Mouse (Mus musculus): ENCODE results near the gene Rnf5. TPM values are rescaled to one million over a fixed set of nuclear protein-coding genes. Genes with fewer than 3 reads are reported as not detected.

The Rnf5 gene
- polyA plus RNA-seq, 1 experiment: 37.1 TPM

- Histone ChIP-seq H3K27me3 (ENCODE audit: control insufficient read depth, insufficient read depth, insufficient read length) (no peaks in the 10 kb centered on the region), H3K79me2 (ENCODE audit: control insufficient read depth, insufficient read depth) (peaks cover 4% of the 10 kb centered on the region), H3K36me3 (ENCODE audit: control insufficient read depth, insufficient read depth) (peaks cover 3% of the 10 kb centered on the region), H3K4me3 (no peak overlapping the region), H3K4me2 (ENCODE audit: low read depth) (no peak overlapping the region), H3ac (ENCODE audit: control insufficient read depth, insufficient read length) (no peak overlapping the region)
- no peak for TF ChIP-seq REST (IDR thresholded peaks at IDR 0.05; ENCODE audit: insufficient read depth, insufficient read length)
These were observed 47.3 kb upstream of the Rnf5 start for GRCm38 (mm10) chr17:34650781-34651180.

GRCm38 (mm10) chr17:34649106-34649864 lies 45.8 kb upstream of the Rnf5 start:
- Histone ChIP-seq H3ac (ENCODE audit: control insufficient read depth, insufficient read length) (no peak overlapping the region), H3K79me2 (ENCODE audit: control insufficient read depth, insufficient read depth) (peaks cover 9% of the 10 kb centered on the region), H3K36me3 (ENCODE audit: control insufficient read depth, insufficient read depth) (peaks cover 3% of the 10 kb centered on the region), H3K4me3 (no peak overlapping the region), H3K4me2 (ENCODE audit: low read depth) (no peak overlapping the region), H3K27me3 (ENCODE audit: control insufficient read depth, insufficient read depth, insufficient read length) (no peaks in the 10 kb centered on the region)
- TF ChIP-seq MAX (IDR thresholded peaks at IDR 0.05; ENCODE audit: low read depth): no peak
- TF ChIP-seq MYOG (IDR thresholded peaks at IDR 0.05; ENCODE audit: control insufficient read depth in 1 of 3, insufficient read depth in 1 of 3, insufficient read length in 2 of 3, low read depth in 2 of 3): no peak

- H3K4me3 ChIP-seq: peak overlapping the region; percentile 44
- no peaks in the 10 kb centered on the region for H3K27me3 ChIP-seq (ENCODE audit: control insufficient read depth, insufficient read depth, insufficient read length)
- peaks cover 3% of the 10 kb centered on the region for H3K36me3 ChIP-seq (ENCODE audit: control insufficient read depth, insufficient read depth)
- H3K4me2 ChIP-seq (ENCODE audit: low read depth): peak overlapping the region; percentile 77
- no peak for TF ChIP-seq POLR2AphosphoS2 (IDR thresholded peaks at IDR 0.05; ENCODE audit: insufficient read length, low read depth)
- TF ChIP-seq TCF12 (IDR thresholded peaks at IDR 0.05; ENCODE audit: insufficient read depth, poor library complexity, severe bottlenecking): no peak
- no peak for TF ChIP-seq POLR2A (IDR thresholded peaks at IDR 0.05; ENCODE audit: insufficient read length, low read depth)
- no peak for TF ChIP-seq SRF (IDR thresholded peaks at IDR 0.05; ENCODE audit: control insufficient read depth, insufficient read length, low read depth)
- TF ChIP-seq MAX (IDR thresholded peaks at IDR 0.05; ENCODE audit: low read depth): no peak
- no peak for TF ChIP-seq USF1 (IDR thresholded peaks at IDR 0.05; ENCODE audit: low read depth)
- TF ChIP-seq CEBPB (IDR thresholded peaks at IDR 0.05; ENCODE audit: insufficient read depth, poor library complexity, severe bottlenecking): no peak
- TF ChIP-seq E2F4 (IDR thresholded peaks at IDR 0.05; ENCODE audit: insufficient read depth): no peak
- no peak for TF ChIP-seq MYOD1 (IDR thresholded peaks at IDR 0.05; ENCODE audit: control insufficient read depth in 1 of 3, insufficient read length in 2 of 3, low read depth in 2 of 3)
- no peak for TF ChIP-seq MYOG (IDR thresholded peaks at IDR 0.05; ENCODE audit: control insufficient read depth in 1 of 3, insufficient read depth in 1 of 3, insufficient read length in 2 of 3, low read depth in 2 of 3)
- no peak for TF ChIP-seq REST (IDR thresholded peaks at IDR 0.05; ENCODE audit: insufficient read depth, insufficient read length)
- no peak for TF ChIP-seq TCF3 (IDR thresholded peaks at IDR 0.05; ENCODE audit: insufficient read length, low read depth)
- H3K79me2 ChIP-seq (ENCODE audit: control insufficient read depth, insufficient read depth): peaks cover 9% of the 10 kb centered on the region
- H3ac ChIP-seq (ENCODE audit: control insufficient read depth, insufficient read length): no peak overlapping the region
These were observed 44.8 kb upstream of the Rnf5 start for GRCm38 (mm10) chr17:34648141-34648890.

GRCm38 (mm10) chr17:34646906-34647787 lies 43.7 kb upstream of the Rnf5 start, which contains the start of gene Atf6b:
Gene Atf6b (plus strand): TSS chr17:34647146.
- Histone ChIP-seq H3K79me2 (ENCODE audit: control insufficient read depth, insufficient read depth) (peaks cover 9% of the 10 kb centered on the region), H3K36me3 (ENCODE audit: control insufficient read depth, insufficient read depth) (peaks cover 3% of the 10 kb centered on the region)
- TF ChIP-seq POLR2A (IDR thresholded peaks at IDR 0.05; ENCODE audit: insufficient read length, low read depth) (peak; percentile 50), POLR2AphosphoS2 (IDR thresholded peaks at IDR 0.05; ENCODE audit: insufficient read length, low read depth) (peak; percentile 96), TCF12 (IDR thresholded peaks at IDR 0.05; ENCODE audit: insufficient read depth, poor library complexity, severe bottlenecking) (no peak), SRF (IDR thresholded peaks at IDR 0.05; ENCODE audit: control insufficient read depth, insufficient read length, low read depth) (peak; percentile 53), MYOD1 (IDR thresholded peaks at IDR 0.05; ENCODE audit: control insufficient read depth in 1 of 3, insufficient read length in 2 of 3, low read depth in 2 of 3) (no peak), USF1 (IDR thresholded peaks at IDR 0.05; ENCODE audit: low read depth) (peak; percentile 97), TCF3 (IDR thresholded peaks at IDR 0.05; ENCODE audit: insufficient read length, low read depth) (no peak), E2F4 (IDR thresholded peaks at IDR 0.05; ENCODE audit: insufficient read depth) (no peak), CEBPB (IDR thresholded peaks at IDR 0.05; ENCODE audit: insufficient read depth, poor library complexity, severe bottlenecking) (no peak), REST (IDR thresholded peaks at IDR 0.05; ENCODE audit: insufficient read depth, insufficient read length) (no peak), MAX (IDR thresholded peaks at IDR 0.05; ENCODE audit: low read depth) (no peak), MYOG (IDR thresholded peaks at IDR 0.05; ENCODE audit: control insufficient read depth in 1 of 3, insufficient read depth in 1 of 3, insufficient read length in 2 of 3, low read depth in 2 of 3) (peak in 1 of 3 experiments; percentile 36)

More at GRCm38 (mm10) chr17:34646906-34647787, 43.7 kb upstream of the Rnf5 start, which contains the start of gene Atf6b:
- H3ac ChIP-seq (ENCODE audit: control insufficient read depth, insufficient read length): peak within 1 kb of the TSS; percentile 39
- H3K27me3 ChIP-seq (ENCODE audit: control insufficient read depth, insufficient read depth, insufficient read length): no peaks in the 10 kb centered on the region
- peak within 1 kb of the TSS; percentile 44 for H3K4me3 ChIP-seq
- peak within 1 kb of the TSS; percentile 77 for H3K4me2 ChIP-seq (ENCODE audit: low read depth)

Data from myocyte (in vitro differentiated cells).